Mouse (Mus musculus) liver, embryonic 12.5 days (tissue): ENCODE measurements around the gene Fam161b. TPM values are rescaled to one million over a fixed set of nuclear protein-coding genes. Genes with fewer than 3 reads are reported as not detected.

Experiments
- ATAC-seq: fragments of 200-750 bp; cut with Nextera tagmentation; 2 replicates; pipeline ENCODE4 v1.8.0; 2017; ENCODE audit warnings: moderate number of reproducible peaks, mild to moderate bottlenecking, moderate library complexity
- H3K27ac ChIP-seq: fragments of 300-500 bp; sonication (generic); 2 replicates; pipeline ENCODE4 v1.5.1; 2016; ENCODE audit warnings: mild to moderate bottlenecking
- H3K27me3 ChIP-seq: fragments of 300-500 bp; sonication (generic); replicated peaks from 2 replicates; pipeline ENCODE4 v1.6.1; 2016; ENCODE audit warnings: mild to moderate bottlenecking, moderate library complexity
- H3K36me3 ChIP-seq: fragments of 300-500 bp; sonication (generic); 2 replicates; pipeline ENCODE4 v1.6.1; 2016; ENCODE audit warnings: mild to moderate bottlenecking, moderate library complexity
- H3K4me1 ChIP-seq: fragments of 300-500 bp; sonication (generic); 2 replicates; pipeline ENCODE4 v1.6.1; 2016
- H3K4me2 ChIP-seq: fragments of 300-500 bp; sonication (generic); 2 replicates; pipeline ENCODE4 v1.6.1; 2016; ENCODE audit warnings: mild to moderate bottlenecking, moderate library complexity
- H3K4me3 ChIP-seq: fragments of 300-500 bp; sonication (generic); 2 replicates; pipeline ENCODE4 v1.5.1; 2016; ENCODE audit warnings: mild to moderate bottlenecking, moderate library complexity
- H3K9ac ChIP-seq: fragments of 300-500 bp; sonication (generic); 2 replicates; pipeline ENCODE4 v1.6.1; 2016; ENCODE audit warnings: mild to moderate bottlenecking, moderate library complexity
- H3K9me3 ChIP-seq: fragments of 300-500 bp; sonication (generic); replicated peaks from 2 replicates; pipeline ENCODE4 v1.6.1; 2016; ENCODE audit warnings: mild to moderate bottlenecking, moderate library complexity
- WGBS: fragments of 180-500 bp; shearing (Covaris S2); methylation state at CpG from one replicate; pipeline ENCODE4 v1.1.7; 2016; ENCODE audit not compliant: insufficient replicate concordance; 5-methylcytosine and 5-hydroxymethylcytosine counted together
- polyA plus RNA-seq: library from polyadenylated mRNA; unstranded; fragments of >200 nt; fragmentation: Nextera tagmentation; extraction: Ambion mirVana; gene quantifications from 2 replicates; pipeline ENCODE4 v1.2.1, GENCODE M21; 2016

Fam161b gene
- polyA plus RNA-seq, 1 experiment from 2014 or later = 2.4 TPM

DNA sequence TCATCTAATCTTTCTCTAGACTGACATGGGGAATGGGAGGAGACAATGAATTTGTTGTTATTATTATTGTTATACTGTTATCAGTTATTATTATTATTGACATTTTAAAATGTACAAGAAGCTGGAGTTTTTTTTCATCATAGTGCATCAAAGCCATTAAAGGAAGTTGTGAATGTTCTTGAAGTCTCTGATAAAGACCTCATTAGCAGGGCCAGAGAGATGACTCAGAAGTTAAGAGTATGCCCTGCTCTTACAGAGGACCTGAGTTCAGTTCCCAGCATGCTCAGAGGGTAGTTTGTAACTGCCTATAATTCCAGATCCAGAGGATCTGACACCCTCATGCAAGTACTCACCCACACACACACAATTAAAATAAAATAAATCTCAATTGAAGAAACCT, 36.1 kb upstream of the Fam161b start:
- H3K4me3 ChIP-seq = no peak overlapping the region
- ATAC-seq = no peak
- H3K36me3 ChIP-seq = 0 out of 2 replicates have a peak, but pooled peaks cover 9% of the 10 kb centered on the region
- no peak overlapping the region for H3K9ac ChIP-seq
- H3K27ac ChIP-seq = no peak overlapping the region
- H3K4me1 ChIP-seq = peaks cover 20% of the 10 kb centered on the region
- H3K4me2 ChIP-seq = no peak overlapping the region
- H3K27me3 ChIP-seq = no peaks in the 10 kb centered on the region
- no peaks in the 10 kb centered on the region for H3K9me3 ChIP-seq

DNA sequence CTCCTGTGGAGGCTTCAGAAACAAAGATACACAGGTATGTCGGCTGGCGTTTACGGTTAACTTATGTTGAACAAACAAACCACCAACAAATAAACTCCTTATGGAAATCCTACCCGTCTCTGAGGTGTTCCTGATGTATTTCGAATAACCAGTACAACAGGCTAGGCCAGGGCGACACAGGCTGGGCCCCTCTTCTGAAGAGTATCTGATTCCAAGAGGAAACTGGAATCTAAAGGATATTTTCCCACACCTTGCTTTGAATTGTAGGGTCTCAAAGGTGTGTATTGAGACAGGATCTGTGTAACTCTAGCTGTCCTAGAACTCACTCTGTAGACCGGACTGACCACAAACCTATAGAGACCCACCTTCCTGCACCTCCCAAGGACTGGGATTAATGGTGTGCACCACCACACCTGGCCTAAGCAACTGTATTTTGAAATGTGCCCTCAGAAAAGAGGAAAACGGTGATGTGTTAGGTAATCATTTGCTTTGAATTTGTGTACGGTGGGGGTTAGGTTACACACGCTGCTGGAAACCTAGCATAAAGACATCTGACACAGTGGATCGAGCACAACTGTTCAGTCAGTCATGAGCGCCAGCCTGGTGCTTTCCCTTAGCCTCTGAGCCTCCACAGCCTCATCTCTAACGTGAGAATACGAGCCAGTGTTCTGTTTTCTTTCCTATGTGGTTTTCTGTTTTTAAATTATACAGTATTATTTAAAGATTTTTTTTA, 35.5 kb upstream of the Fam161b start:
- 69% methylated on average over 14 of the region's 14 CpGs for WGBS
- H3K9me3 ChIP-seq = no peaks in the 10 kb centered on the region
- no peak overlapping the region for H3K27ac ChIP-seq
- no peak overlapping the region for H3K4me3 ChIP-seq
- 0 out of 2 replicates have a peak, but pooled peaks cover 9% of the 10 kb centered on the region for H3K36me3 ChIP-seq
- peaks cover 20% of the 10 kb centered on the region for H3K4me1 ChIP-seq
- H3K27me3 ChIP-seq = no peaks in the 10 kb centered on the region
- peak; percentile 40; the same call in 1 of the 2 replicates for ATAC-seq
- no peak overlapping the region for H3K4me2 ChIP-seq
- H3K9ac ChIP-seq = no peak overlapping the region

DNA sequence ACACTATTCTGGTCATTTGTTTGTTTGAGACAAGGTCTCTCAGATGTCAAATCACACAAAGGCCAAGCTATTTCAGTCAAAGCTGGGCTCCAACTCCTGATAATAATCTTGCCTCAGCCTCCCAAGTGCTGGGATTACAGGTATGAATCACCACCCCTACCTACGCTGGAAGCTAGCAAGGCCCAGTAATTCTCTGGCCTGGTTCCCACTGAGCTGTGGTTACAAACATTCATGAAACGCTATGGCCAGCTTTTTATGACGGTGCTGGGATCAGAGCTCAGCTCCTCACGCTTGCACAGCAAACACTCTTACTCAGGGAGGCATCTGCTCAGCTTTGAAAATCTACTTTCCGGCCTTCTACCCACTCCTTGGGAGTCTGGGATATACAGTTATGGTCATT, 32.2 kb upstream of the Fam161b start:
- Histone ChIP-seq H3K4me1 (0 out of 2 replicates have a peak, but pooled peaks cover 5% of the 10 kb centered on the region), H3K9ac (no peak overlapping the region)
- ATAC-seq = no peak

DNA sequence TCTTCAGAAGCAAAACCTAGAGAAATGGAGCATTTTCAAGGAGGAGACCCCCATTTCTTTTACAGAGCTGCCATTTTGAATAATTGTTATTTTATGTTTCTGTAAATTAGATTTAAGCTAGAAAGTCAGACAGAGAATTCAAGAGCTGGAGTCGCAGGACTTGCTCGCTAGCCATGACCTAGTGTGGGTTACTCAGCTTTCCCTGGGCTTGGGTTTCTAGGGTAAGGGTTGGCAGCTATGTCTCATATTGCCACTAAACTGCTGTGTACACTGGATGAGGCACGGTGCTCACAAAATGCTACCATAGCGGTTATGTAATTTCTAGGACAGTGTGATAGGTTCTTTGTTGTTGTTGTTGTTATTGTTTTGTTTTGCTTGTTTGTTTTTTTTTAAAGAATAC, 31.0 kb upstream of the Fam161b start:
- H3K4me2 ChIP-seq = no peak overlapping the region
- peaks cover 13% of the 10 kb centered on the region; the same call in 1 of the 2 replicates for H3K36me3 ChIP-seq
- H3K27me3 ChIP-seq = no peaks in the 10 kb centered on the region
- H3K4me3 ChIP-seq = no peak overlapping the region
- H3K27ac ChIP-seq = no peak overlapping the region
- no peak overlapping the region for H3K9ac ChIP-seq
- H3K9me3 ChIP-seq = no peaks in the 10 kb centered on the region
- ATAC-seq = no peak
- H3K4me1 ChIP-seq = 0 out of 2 replicates have a peak, but pooled peaks cover 11% of the 10 kb centered on the region
- WGBS = 83% methylated on average over 4 of the region's 4 CpGs

More for the DNA sequence above, 32.2 kb upstream of the Fam161b start:
- WGBS = 86% methylated on average over 5 of the region's 5 CpGs
- Histone ChIP-seq H3K27ac (no peak overlapping the region), H3K4me3 (no peak overlapping the region), H3K4me2 (no peak overlapping the region), H3K36me3 (peaks cover 13% of the 10 kb centered on the region; the same call in 1 of the 2 replicates), H3K27me3 (no peaks in the 10 kb centered on the region), H3K9me3 (no peaks in the 10 kb centered on the region)

DNA sequence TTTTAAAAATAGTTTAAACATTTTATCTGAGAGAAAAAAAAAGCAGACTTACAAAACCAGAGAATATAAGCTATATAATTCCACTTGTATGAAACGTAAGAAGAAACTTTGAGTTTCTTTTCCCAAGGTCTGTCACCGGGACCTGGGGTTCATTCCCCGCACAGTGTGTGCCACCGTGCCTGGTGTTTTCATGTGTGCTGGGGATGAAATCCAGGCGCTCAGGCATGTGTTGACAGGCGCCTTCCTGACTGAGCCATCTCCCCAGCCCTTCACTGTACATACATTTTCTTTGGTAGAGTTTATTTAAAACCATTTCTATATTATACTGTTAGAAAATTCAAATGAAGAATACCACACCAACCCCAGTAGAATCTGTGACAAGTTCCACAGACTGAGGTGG, 28.7 kb upstream of the Fam161b start:
- H3K27me3 ChIP-seq = no peaks in the 10 kb centered on the region
- H3K4me1 ChIP-seq = 0 out of 2 replicates have a peak, but pooled peaks cover 13% of the 10 kb centered on the region
- no peak overlapping the region for H3K27ac ChIP-seq
- H3K4me3 ChIP-seq = no peak overlapping the region
- H3K4me2 ChIP-seq = no peak overlapping the region
- no peaks in the 10 kb centered on the region for H3K9me3 ChIP-seq
- WGBS = 72% methylated on average over 6 of the region's 6 CpGs
- ATAC-seq = no peak
- H3K9ac ChIP-seq = no peak overlapping the region
- peaks cover 13% of the 10 kb centered on the region; the same call in 1 of the 2 replicates for H3K36me3 ChIP-seq

DNA sequence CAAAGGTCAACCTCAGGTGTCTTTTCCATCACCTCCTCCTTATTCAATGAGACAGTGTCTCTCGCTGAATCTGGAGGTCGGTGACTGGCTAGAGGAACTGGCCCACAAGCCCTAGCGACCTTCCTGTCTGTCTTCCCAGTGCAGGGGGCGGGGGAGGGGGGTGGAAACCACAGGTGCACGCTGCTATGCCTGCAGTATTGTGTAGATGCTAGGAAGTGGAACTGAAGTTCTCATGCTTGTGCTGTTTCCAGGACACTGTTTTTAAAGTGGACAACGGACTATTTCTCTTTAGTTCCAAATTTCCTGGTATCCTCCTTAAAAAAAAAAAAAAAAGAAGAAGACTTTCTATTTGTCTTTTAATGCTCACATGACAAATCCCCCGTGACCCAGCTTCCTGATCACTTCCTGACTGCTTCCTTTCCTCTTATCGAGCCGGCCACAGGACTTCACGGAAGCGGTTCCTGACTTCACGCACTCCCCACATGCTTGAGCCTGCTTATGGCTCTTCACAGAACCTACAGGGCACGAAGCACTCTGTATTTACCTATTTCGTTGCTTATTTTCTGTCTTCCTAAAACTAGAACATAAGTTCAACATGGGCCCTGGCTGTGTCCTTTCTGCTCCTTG, 27.3 kb upstream of the Fam161b start:
- no peak for ATAC-seq
- Histone ChIP-seq H3K9me3 (no peaks in the 10 kb centered on the region), H3K36me3 (peaks cover 13% of the 10 kb centered on the region; the same call in 1 of the 2 replicates), H3K9ac (no peak overlapping the region), H3K27ac (no peak overlapping the region), H3K4me3 (no peak overlapping the region), H3K27me3 (no peaks in the 10 kb centered on the region), H3K4me2 (peak overlapping the region; percentile 27; the same call in 1 of the 2 replicates), H3K4me1 (peaks cover 27% of the 10 kb centered on the region)
- 29% methylated on average over 14 of the region's 14 CpGs for WGBS

DNA sequence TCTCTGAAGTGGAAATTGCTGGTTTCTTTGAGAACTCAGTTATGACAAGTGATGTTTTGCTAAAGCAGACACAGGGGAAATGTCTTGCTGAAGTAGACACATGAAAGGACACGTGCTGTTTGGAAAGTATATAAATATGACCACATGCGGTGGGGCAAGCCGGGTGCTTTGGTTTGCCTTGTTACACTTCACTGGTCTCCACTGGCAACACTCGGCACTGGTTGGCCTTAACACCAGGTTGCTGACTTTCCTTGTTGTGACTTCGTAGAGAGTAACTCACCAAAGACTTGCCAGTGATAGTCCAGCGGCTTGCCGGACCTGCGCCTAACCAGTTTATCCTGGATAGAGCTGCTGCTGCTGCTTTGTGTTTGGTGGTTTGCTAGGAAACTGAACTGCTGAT, 26.5 kb upstream of the Fam161b start:
- ATAC-seq = no peak
- H3K4me2 ChIP-seq = no peak overlapping the region
- 89% methylated on average over 8 of the region's 8 CpGs for WGBS

DNA sequence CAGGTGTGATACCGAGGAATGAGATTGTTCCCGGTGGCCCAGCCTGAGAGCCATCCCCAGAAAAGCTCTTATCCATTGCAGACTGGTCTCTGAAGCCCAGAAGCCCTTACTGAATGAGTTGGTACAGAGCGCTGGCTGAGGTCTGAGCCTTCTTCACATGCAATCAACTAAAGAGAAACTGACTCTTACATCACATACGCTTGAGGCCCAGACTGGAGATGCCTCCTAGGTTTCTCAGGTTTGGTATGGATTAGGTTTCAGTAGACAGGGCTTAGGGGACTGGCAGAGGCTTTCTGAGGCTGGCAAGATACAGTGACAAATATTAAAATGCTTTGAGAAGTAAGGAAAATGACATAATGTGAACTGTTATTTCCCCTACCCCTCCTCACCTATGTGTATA, 23.8 kb upstream of the Fam161b start:
- WGBS = 83% methylated on average over 4 of the region's 4 CpGs
- Histone ChIP-seq H3K9me3 (no peaks in the 10 kb centered on the region), H3K4me1 (peaks cover 34% of the 10 kb centered on the region), H3K4me3 (no peak overlapping the region), H3K36me3 (peaks cover 3% of the 10 kb centered on the region; the same call in 1 of the 2 replicates), H3K4me2 (no peak overlapping the region), H3K9ac (no peak overlapping the region), H3K27ac (no peak overlapping the region), H3K27me3 (no peaks in the 10 kb centered on the region)
- ATAC-seq = no peak

More for the DNA sequence above, 26.5 kb upstream of the Fam161b start:
- Histone ChIP-seq H3K4me3 (no peak overlapping the region), H3K27ac (no peak overlapping the region), H3K36me3 (peaks cover 8% of the 10 kb centered on the region; the same call in 1 of the 2 replicates), H3K4me1 (peaks cover 32% of the 10 kb centered on the region), H3K27me3 (no peaks in the 10 kb centered on the region), H3K9me3 (no peaks in the 10 kb centered on the region), H3K9ac (no peak overlapping the region)

DNA sequence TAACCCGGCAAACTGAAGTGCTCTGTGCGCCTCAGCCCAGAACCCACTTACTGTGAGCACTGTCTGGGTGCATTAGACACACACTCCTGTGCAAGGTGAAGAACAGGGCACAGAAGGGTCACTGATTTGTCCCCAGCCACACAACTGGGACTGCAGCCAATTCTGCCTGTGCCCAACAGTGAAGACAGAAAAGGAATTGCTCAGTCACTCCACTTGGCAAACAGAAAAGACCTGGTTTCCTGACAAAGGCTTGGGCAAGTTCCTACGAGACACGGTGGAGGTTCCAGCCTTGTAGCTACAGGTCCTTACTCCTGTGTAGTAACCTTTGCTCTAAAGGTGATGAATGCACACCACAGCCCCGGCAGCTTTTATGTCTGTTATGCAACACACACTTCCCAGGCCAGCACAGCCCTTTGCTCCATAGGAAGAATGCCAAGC, 23.0 kb upstream of the Fam161b start:
- peak overlapping the region; percentile 20 for H3K27ac ChIP-seq
- no peaks in the 10 kb centered on the region for H3K27me3 ChIP-seq
- H3K9me3 ChIP-seq = no peaks in the 10 kb centered on the region
- peaks cover 3% of the 10 kb centered on the region; the same call in 1 of the 2 replicates for H3K36me3 ChIP-seq
- WGBS = 65% methylated on average over 5 of the region's 5 CpGs
- H3K9ac ChIP-seq = no peak overlapping the region
- H3K4me2 ChIP-seq = no peak overlapping the region
- no peak for ATAC-seq
- H3K4me1 ChIP-seq = peaks cover 38% of the 10 kb centered on the region
- no peak overlapping the region for H3K4me3 ChIP-seq

DNA sequence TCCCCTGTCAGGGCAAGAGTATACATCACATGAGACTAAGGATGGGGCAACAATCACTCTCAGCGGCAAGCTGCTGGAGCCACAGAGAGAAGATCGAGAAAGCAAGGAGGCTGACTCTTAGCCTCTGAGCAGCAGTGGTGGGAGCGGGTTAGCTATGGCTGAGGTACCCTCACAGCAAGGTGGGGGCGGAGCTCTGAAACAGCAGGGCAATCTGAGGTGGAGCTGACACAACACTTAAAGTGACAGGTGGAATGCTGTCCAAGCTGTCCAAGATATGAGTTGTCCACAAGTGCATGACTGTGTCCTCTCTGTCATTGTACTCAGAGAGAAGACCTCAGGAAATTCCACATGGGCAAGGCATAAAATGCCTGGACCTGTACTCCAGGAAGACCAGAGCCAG, 20.7 kb upstream of the Fam161b start:
- peaks cover 3% of the 10 kb centered on the region; the same call in 1 of the 2 replicates for H3K36me3 ChIP-seq
- H3K4me3 ChIP-seq = no peak overlapping the region
- H3K27ac ChIP-seq = no peak overlapping the region
- no peaks in the 10 kb centered on the region for H3K27me3 ChIP-seq
- no peak overlapping the region for H3K9ac ChIP-seq
- H3K4me1 ChIP-seq = peaks cover 27% of the 10 kb centered on the region
- WGBS = 87% methylated on average over 4 of the region's 4 CpGs
- no peak overlapping the region for H3K4me2 ChIP-seq
- no peak for ATAC-seq
- H3K9me3 ChIP-seq = no peaks in the 10 kb centered on the region

DNA sequence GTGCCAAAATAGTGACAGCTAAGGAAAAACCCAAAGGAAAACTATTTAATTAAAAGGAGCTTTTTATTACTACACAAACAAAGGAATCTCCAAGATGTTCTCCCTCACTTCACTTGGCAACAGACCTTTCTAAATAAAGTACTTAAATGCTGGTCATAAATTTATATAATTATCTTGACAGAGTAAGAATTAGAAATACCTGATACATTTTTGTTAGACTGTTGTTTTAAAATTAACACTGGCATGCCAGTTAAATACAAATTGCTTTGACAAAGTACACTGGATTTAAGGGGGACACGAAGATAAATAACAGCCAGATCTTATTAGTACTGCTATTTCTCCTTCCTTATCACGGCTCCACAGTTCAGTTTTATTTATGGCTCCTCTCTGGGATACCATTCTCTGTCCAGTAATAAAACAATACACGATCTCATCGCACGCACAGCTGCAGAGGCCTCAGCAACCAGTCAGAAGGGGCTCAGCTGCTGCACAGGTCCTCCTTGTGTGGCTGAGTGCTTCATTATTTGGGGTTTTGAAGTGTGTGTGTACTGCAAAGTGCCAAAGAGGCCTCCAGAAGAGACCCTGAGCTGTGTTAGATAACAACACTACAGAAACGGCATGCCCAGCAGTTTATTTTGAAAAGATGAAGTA, 12.3 kb upstream of the Fam161b start:
- no peak for ATAC-seq
- Histone ChIP-seq H3K4me2 (no peak overlapping the region), H3K36me3 (peaks cover 62% of the 10 kb centered on the region), H3K27me3 (no peaks in the 10 kb centered on the region), H3K4me3 (no peak overlapping the region), H3K4me1 (no peaks in the 10 kb centered on the region), H3K9ac (no peak overlapping the region), H3K9me3 (no peaks in the 10 kb centered on the region), H3K27ac (no peak overlapping the region)
- 78% methylated on average over 6 of the region's 6 CpGs for WGBS

DNA sequence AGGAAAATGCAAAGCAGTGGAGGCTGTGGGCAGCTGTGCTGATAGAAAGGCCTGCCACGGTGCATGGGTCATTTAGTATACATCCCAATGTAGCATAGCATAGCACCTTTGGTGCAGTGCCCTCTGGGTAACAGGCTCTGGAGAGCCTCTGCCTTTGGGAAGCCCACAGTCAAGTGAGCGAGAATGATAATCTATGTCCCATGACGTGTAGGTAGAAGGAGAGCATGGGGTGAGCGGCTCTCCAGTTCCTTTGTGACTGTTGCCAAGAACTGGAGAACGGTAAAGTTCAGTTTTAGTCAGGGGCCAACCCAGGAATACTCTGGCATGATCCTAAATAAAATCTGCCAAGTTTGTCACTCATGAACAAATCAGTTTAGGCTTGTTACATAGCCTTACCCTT, 10.0 kb upstream of the Fam161b start:
- 82% methylated on average over 5 of the region's 5 CpGs for WGBS
- peaks cover 84% of the 10 kb centered on the region for H3K36me3 ChIP-seq

More for the DNA sequence above, 10.0 kb upstream of the Fam161b start:
- H3K9me3 ChIP-seq = no peaks in the 10 kb centered on the region
- no peak overlapping the region for H3K4me3 ChIP-seq
- no peak overlapping the region for H3K27ac ChIP-seq
- no peak overlapping the region for H3K9ac ChIP-seq
- H3K4me2 ChIP-seq = no peak overlapping the region
- no peaks in the 10 kb centered on the region for H3K27me3 ChIP-seq
- H3K4me1 ChIP-seq = peaks cover 5% of the 10 kb centered on the region
- ATAC-seq = no peak
